Mouse (Mus musculus): ENCODE results near the gene Mbip.

GRCm38 (mm10) chr12:56295160-56295559, 50.5 kb downstream of the Mbip start:
- TF ChIP-seq GATA1 (IDR thresholded peaks at IDR 0.05; ENCODE audit: low read length) (no peak), TAL1 (IDR thresholded peaks at IDR 0.05; ENCODE audit: low read length) (no peak)

Measured in erythroblast, embryonic 14.5 days (primary cell).